12 mouse cellular contexts compared by ENCODE assay signal in the genomic region with DNA sequence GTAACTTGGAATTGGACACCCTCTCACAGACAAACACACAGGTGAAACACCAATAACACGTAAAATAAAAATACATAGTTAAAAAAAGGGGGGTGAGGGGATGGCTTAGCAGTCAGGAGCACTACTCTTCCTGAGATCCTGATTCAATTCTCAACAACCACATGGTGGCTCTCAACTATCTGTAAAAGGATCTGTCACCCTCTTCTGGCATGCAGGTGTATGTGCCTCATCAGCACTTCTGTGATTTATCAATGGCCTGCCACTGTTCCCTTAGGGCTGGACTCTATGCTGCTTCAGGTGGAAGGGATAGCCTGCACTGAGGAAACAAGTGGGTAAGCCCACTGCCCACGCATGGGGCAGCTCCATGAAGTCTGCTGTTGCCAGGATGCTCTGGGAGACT. TPM values are rescaled to one million over a fixed set of nuclear protein-coding genes. Genes with fewer than 3 reads are reported as not detected.
DNase-seq lines count a peak whose midpoint lies in the region; TF ChIP-seq lines count a peak whose summit lies in the region.
"Had no signal": no experiment of that assay in that cellular context is flagged by ENCODE, and none has a peak within 500 bp of the region (broad histone marks: within the 10 kb centered on the region; RNA-seq: fewer than 3 reads in every experiment).

No protein-coding gene starts in this region.

- H3K27ac ChIP-seq in gastrocnemius, adult 2 months = no peak overlapping the region
- no peak overlapping the region for H3K27ac ChIP-seq in left cerebral cortex, adult 2 months
- H3K27ac ChIP-seq: limb, embryonic 15.5 days had no signal

- no peak overlapping the region for H3K4me3 ChIP-seq in gastrocnemius, adult 2 months
- H3K4me3 ChIP-seq in left cerebral cortex, adult 2 months = no peak overlapping the region
- H3K4me3 ChIP-seq: erythroblast, embryonic 14.5 days; limb, embryonic 15.5 days had no signal

- peak; percentile 73 for TF ChIP-seq CTCF in gastrocnemius, adult 2 months (IDR thresholded peaks at IDR 0.05)
- peak; percentile 71 for TF ChIP-seq CTCF in left cerebral cortex, adult 2 months (IDR thresholded peaks at IDR 0.05)

- intact Hi-C loops in gastrocnemius, adult 2 months (cut with DNase I) = no loop called here
- intact Hi-C loops in left cerebral cortex, adult 2 months (cut with DNase I) = no loop called here

- no peak for DNase-seq in gastrocnemius, adult 2 months
- no peak for DNase-seq in gastrocnemius, adult 8-10 months (ENCODE audit: low spot score in 2 of 2)
- no peak for DNase-seq in left cerebral cortex, adult 2 months (ENCODE audit: extremely low spot score in 1 of 2, low spot score in 2 of 2)
- no peak for DNase-seq in left cerebral cortex, adult 8-10 months (ENCODE audit: low spot score in 2 of 2)
- DNase-seq in spleen, postnatal 36 days (ENCODE audit: low spot score in 2 of 2) = peak; percentile 37 to 46
- no peak for DNase-seq in spleen, postnatal 4 days (ENCODE audit: low spot score in 2 of 2)
- peak; percentile 70 for DNase-seq in lung, postnatal 36 days
- no peak for DNase-seq in layer of hippocampus, adult 8-10 months (ENCODE audit: low spot score in 2 of 2)
- DNase-seq: heart, postnatal 36 days; midbrain, embryonic 14.5 days had no signal

RNA-seq across cellular contexts. Expression of a gene that starts 4.5 kb away (rescaled TPM):
- total RNA-seq in gastrocnemius, adult 2 months (2021) = 10 to 100 TPM; 10.6 to 11.5 TPM
- total RNA-seq in gastrocnemius, adult 8-10 months (2022) = 10 to 100 TPM in 1 of 4 experiments, 1 to 10 TPM in 3; 8.3 to 12.2 (median 9.2) TPM
- total RNA-seq in left cerebral cortex, adult 2 months (2021) = 10 to 100 TPM; 63.7 to 65.7 TPM
- 10 to 100 TPM; 44.5 to 55.2 (median 48.2) TPM for total RNA-seq in left cerebral cortex, adult 8-10 months (2022)
- total RNA-seq in layer of hippocampus, adult 8-10 months (2022) = 10 to 100 TPM; 54.4 to 64.1 (median 56.3) TPM

RNA-seq across cellular contexts. Expression of a gene that starts 11.8 kb away (rescaled TPM):
- total RNA-seq in gastrocnemius, adult 2 months (2021) = 1 to 10 TPM in 1 of 2 experiments, under 1 TPM in 1; 0.77 to 1.5 TPM
- total RNA-seq in gastrocnemius, adult 8-10 months (2022) = 1 to 10 TPM in 1 of 4 experiments, under 1 TPM in 3; 0.61 to 1.1 (median 0.79) TPM
- total RNA-seq in left cerebral cortex, adult 2 months (2021) = 10 to 100 TPM; 10.1 to 18.2 TPM
- 1 to 10 TPM; 3.7 to 6.3 (median 5.2) TPM for total RNA-seq in left cerebral cortex, adult 8-10 months (2022)
- total RNA-seq in layer of hippocampus, adult 8-10 months (2022) = 10 to 100 TPM in 2 of 4 experiments, 1 to 10 TPM in 2; 6.4 to 20.4 (median 12.1) TPM

RNA-seq across cellular contexts. Expression of a gene that starts 27.5 kb away (rescaled TPM):
- 100 to 1,000 TPM; 424 to 537 TPM for total RNA-seq in gastrocnemius, adult 2 months (2021)
- 100 to 1,000 TPM; 476 to 539 (median 493) TPM for total RNA-seq in gastrocnemius, adult 8-10 months (2022)
- total RNA-seq in left cerebral cortex, adult 2 months (2021) = 100 to 1,000 TPM in 1 of 2 experiments, 10 to 100 TPM in 1; 94.9 to 114 TPM
- total RNA-seq in left cerebral cortex, adult 8-10 months (2022) = 10 to 100 TPM; 78.3 to 93.8 (median 85.9) TPM
- total RNA-seq in layer of hippocampus, adult 8-10 months (2022) = 10 to 100 TPM; 88.7 to 99.2 (median 95.5) TPM

RNA-seq across cellular contexts. Expression of a gene that starts 30.0 kb away (rescaled TPM):
- total RNA-seq in gastrocnemius, adult 2 months (2021) = 10 to 100 TPM; 14.4 to 16.6 TPM
- total RNA-seq in gastrocnemius, adult 8-10 months (2022) = 10 to 100 TPM in 3 of 4 experiments, 1 to 10 TPM in 1; 7.8 to 14.0 (median 10.1) TPM
- 10 to 100 TPM; 90.5 to 98.1 TPM for total RNA-seq in left cerebral cortex, adult 2 months (2021)
- total RNA-seq in left cerebral cortex, adult 8-10 months (2022) = 10 to 100 TPM; 73.2 to 80.1 (median 73.8) TPM
- total RNA-seq in layer of hippocampus, adult 8-10 months (2022) = 100 to 1,000 TPM in 2 of 4 experiments, 10 to 100 TPM in 2; 84.9 to 113 (median 94.5) TPM

RNA-seq across cellular contexts. Expression of a gene that starts 32.6 kb away (rescaled TPM):
- 10 to 100 TPM; 53.3 to 77.0 TPM for total RNA-seq in gastrocnemius, adult 2 months (2021)
- total RNA-seq in gastrocnemius, adult 8-10 months (2022) = 10 to 100 TPM; 54.1 to 64.0 (median 60.1) TPM
- total RNA-seq in left cerebral cortex, adult 2 months (2021) = 100 to 1,000 TPM; 128 to 141 TPM
- 100 to 1,000 TPM; 125 to 136 (median 132) TPM for total RNA-seq in left cerebral cortex, adult 8-10 months (2022)
- 100 to 1,000 TPM; 124 to 139 (median 130) TPM for total RNA-seq in layer of hippocampus, adult 8-10 months (2022)

Comparison
In these comparisons a context has a peak if more than half of its experiments do, and no peak if none do; other contexts are left out.
1. DNase-seq: peak in spleen, postnatal 36 days (2 of 2) and lung, postnatal 36 days (single experiment); none in gastrocnemius, adult 2 months (single experiment), gastrocnemius, adult 8-10 months (0 of 2), left cerebral cortex, adult 2 months (0 of 2), left cerebral cortex, adult 8-10 months (0 of 2), spleen, postnatal 4 days (0 of 2) and layer of hippocampus, adult 8-10 months (0 of 2).